Mouse (Mus musculus): Measurements from ENCODE around the gene Gzmm. TPM values are rescaled to one million over a fixed set of nuclear protein-coding genes. Genes with fewer than 3 reads are reported as not detected.

Gene Gzmm
- polyA plus RNA-seq, 1 experiment from 2014 or later: 0.26 TPM

DNA sequence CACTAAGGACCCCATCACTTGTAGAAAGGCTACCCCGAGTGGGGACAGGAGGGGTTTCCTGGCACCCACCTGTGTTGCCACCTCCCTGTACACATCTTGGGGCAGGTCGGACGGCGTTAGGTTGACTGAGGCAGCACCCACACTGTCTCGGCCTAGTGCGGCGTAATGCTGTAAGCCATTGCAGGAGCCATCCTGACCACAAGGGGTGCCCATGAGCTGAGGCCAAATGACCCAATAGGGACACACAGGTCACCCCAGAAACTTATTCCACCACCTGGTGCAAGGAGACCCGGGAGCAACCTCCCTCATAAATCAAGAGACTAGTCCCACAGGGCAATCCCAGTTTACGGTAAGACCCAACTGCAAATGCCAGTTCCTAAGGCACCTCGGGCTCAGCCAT is 49.4 kb downstream of the Gzmm start:
- no peaks in the 10 kb centered on the region for H3K4me1 ChIP-seq
- H3K36me3 ChIP-seq: peaks cover 96% of the 10 kb centered on the region
- no peak overlapping the region for H3K27ac ChIP-seq
- 91% methylated on average over 10 of the region's 10 CpGs for WGBS (ENCODE audit: insufficient replicate concordance)
- H3K9ac ChIP-seq: no peak overlapping the region
- no peak for ATAC-seq
- H3K27me3 ChIP-seq (replicated peaks): peaks cover 15% of the 10 kb centered on the region
- no peak overlapping the region for H3K4me2 ChIP-seq
- H3K4me3 ChIP-seq: no peak overlapping the region
- H3K9me3 ChIP-seq (replicated peaks): peaks cover 19% of the 10 kb centered on the region; the same call in 1 of the 2 replicates

DNA sequence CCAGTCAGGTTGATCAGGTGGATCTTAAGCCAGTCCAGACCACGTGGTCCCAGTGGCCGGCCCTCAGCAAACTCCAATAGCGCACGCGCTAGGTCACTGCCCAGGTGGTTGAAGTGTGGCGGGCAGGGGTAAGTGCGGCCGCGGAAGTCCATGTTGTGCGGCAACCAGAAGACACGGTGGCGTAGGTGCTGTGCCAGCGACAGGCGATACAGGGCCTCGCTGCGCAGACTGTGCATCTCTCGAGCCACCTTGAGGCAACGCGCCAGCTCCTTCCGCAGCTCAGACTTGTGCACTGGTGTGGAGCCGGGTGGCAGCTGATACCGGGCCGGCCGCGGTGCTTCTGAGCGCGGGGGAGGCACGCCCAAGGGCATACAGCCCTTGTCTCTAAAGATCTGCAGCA is 50.4 kb downstream of the Gzmm start:
- Histone ChIP-seq H3K4me2 (no peak overlapping the region), H3K27ac (no peak overlapping the region), H3K36me3 (peaks cover 99% of the 10 kb centered on the region), H3K4me1 (no peaks in the 10 kb centered on the region), H3K9ac (no peak overlapping the region), H3K27me3 (replicated peaks) (peaks cover 15% of the 10 kb centered on the region), H3K4me3 (no peak overlapping the region), H3K9me3 (replicated peaks) (peaks cover 19% of the 10 kb centered on the region; the same call in 1 of the 2 replicates)
- WGBS (ENCODE audit: insufficient replicate concordance): 90% methylated on average over 28 of the region's 28 CpGs
- no peak for ATAC-seq

- Histone ChIP-seq H3K27ac (no peak overlapping the region), H3K36me3 (peaks cover 85% of the 10 kb centered on the region), H3K9me3 (replicated peaks) (peaks cover 12% of the 10 kb centered on the region; the same call in 1 of the 2 replicates), H3K4me2 (no peak overlapping the region), H3K9ac (no peak overlapping the region), H3K4me3 (no peak overlapping the region), H3K4me1 (peaks cover 8% of the 10 kb centered on the region), H3K27me3 (replicated peaks) (peaks cover 4% of the 10 kb centered on the region; the same call in 1 of the 2 replicates)
- no peak for ATAC-seq
- WGBS (ENCODE audit: insufficient replicate concordance): 79% methylated on average over 11 of the region's 11 CpGs
These were observed 52.0 kb downstream of the Gzmm start for GRCm38 (mm10) chr10:79740863-79741262.

GRCm38 (mm10) chr10:79743161-79743560 is 54.3 kb downstream of the Gzmm start:
- ATAC-seq: no peak
- Histone ChIP-seq H3K27me3 (replicated peaks) (no peaks in the 10 kb centered on the region), H3K4me3 (no peak overlapping the region), H3K9me3 (replicated peaks) (0 out of 2 replicates have a peak, but pooled peaks cover 8% of the 10 kb centered on the region), H3K9ac (no peak overlapping the region), H3K4me1 (peaks cover 22% of the 10 kb centered on the region), H3K4me2 (no peak overlapping the region), H3K36me3 (peaks cover 62% of the 10 kb centered on the region), H3K27ac (no peak overlapping the region)
- WGBS (ENCODE audit: insufficient replicate concordance): 86% methylated on average over 11 of the region's 11 CpGs

DNA sequence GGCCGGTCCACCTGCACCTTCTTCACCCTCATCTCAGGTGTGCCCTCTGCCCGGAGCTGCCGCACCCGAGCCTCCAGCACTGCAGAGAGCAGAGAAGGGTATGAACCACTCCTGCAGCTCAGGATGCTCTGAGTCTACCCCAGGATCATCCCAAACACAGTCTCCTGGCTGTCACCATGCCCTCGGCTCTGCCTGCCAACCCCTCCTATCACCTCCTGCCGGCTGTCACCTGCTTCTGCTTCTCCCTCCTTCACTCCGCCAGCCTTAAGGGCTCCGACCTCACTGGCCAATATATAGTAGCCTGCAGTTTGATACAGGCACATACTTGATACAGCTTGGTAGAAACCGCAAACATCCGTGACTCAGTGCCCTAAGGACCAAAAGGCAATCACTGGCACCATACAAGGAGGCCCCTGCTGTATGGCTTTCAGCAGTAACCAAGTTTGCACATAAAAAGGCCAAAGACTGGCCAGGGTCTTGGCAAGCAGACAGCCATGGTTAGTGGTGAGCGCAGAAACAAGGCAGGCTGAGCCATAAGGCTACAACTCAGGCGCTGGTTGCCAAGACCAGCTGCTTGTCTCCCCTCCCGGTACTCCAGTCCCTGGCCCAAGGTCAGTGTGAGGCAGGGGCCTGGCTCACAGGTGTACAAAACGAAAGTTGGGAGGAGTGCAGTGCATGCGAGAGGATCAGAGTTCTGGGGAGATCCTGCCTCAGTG is 55.0 kb downstream of the Gzmm start:
- Histone ChIP-seq H3K4me2 (no peak overlapping the region), H3K36me3 (peaks cover 56% of the 10 kb centered on the region), H3K9me3 (replicated peaks) (0 out of 2 replicates have a peak, but pooled peaks cover 8% of the 10 kb centered on the region), H3K27ac (no peak overlapping the region), H3K4me3 (no peak overlapping the region), H3K27me3 (replicated peaks) (no peaks in the 10 kb centered on the region), H3K4me1 (peaks cover 22% of the 10 kb centered on the region), H3K9ac (no peak overlapping the region)
- ATAC-seq: no peak
- WGBS (ENCODE audit: insufficient replicate concordance): 83% methylated on average over 15 of the region's 15 CpGs

Other genes with a start within 250 kb of the Gzmm start
- gene Vmn2r83, start 220.3 kb upstream of the Gzmm start, polyA plus RNA-seq (2016; fragmentation: Nextera tagmentation; extraction: Ambion mirVana): not detected in 2 replicates
- 18.0 and 19.9 TPM in 2 replicates for gene Plpp2, start 155.2 kb upstream of the Gzmm start, polyA plus RNA-seq (2016; fragmentation: Nextera tagmentation; extraction: Ambion mirVana)
- 20.1 and 20.5 TPM in 2 replicates for gene Mier2, start 133.8 kb upstream of the Gzmm start, polyA plus RNA-seq (2016; fragmentation: Nextera tagmentation; extraction: Ambion mirVana)
- not detected in 2 replicates for gene Theg, start 101.7 kb upstream of the Gzmm start, polyA plus RNA-seq (2016; fragmentation: Nextera tagmentation; extraction: Ambion mirVana)
- gene C2cd4c, start 75.0 kb upstream of the Gzmm start, polyA plus RNA-seq (2016; fragmentation: Nextera tagmentation; extraction: Ambion mirVana): not detected in 2 replicates
- 1.2 TPM in 2 replicates for gene Shc2, start 51.1 kb upstream of the Gzmm start, polyA plus RNA-seq (2016; fragmentation: Nextera tagmentation; extraction: Ambion mirVana)
- not detected in 2 replicates for gene Odf3l2, start 43.3 kb upstream of the Gzmm start, polyA plus RNA-seq (2016; fragmentation: Nextera tagmentation; extraction: Ambion mirVana)
- gene Madcam1, start 24.5 kb upstream of the Gzmm start, polyA plus RNA-seq (2016; fragmentation: Nextera tagmentation; extraction: Ambion mirVana): 0.32 and 0.54 TPM in 2 replicates
- 30.4 and 34.2 TPM in 2 replicates for gene Tpgs1, start 19.7 kb upstream of the Gzmm start, polyA plus RNA-seq (2016; fragmentation: Nextera tagmentation; extraction: Ambion mirVana)
- gene Cdc34, start 6.8 kb upstream of the Gzmm start, polyA plus RNA-seq (2016; fragmentation: Nextera tagmentation; extraction: Ambion mirVana): 188 and 196 TPM in 2 replicates
- gene Bsg, start 15.5 kb downstream of the Gzmm start, polyA plus RNA-seq (2016; fragmentation: Nextera tagmentation; extraction: Ambion mirVana): 1,008 and 1,045 TPM in 2 replicates
- gene Hcn2, start 27.6 kb downstream of the Gzmm start, polyA plus RNA-seq (2016; fragmentation: Nextera tagmentation; extraction: Ambion mirVana): 0.11 TPM in 1 of 2 replicates, not detected in the other
- gene Polrmt, start 57.6 kb downstream of the Gzmm start, polyA plus RNA-seq (2016; fragmentation: Nextera tagmentation; extraction: Ambion mirVana): 28.3 and 30.1 TPM in 2 replicates
- gene Fgf22, start 66.1 kb downstream of the Gzmm start, polyA plus RNA-seq (2016; fragmentation: Nextera tagmentation; extraction: Ambion mirVana): 0.11 and 0.13 TPM in 2 replicates
- 79.6 and 80.4 TPM in 2 replicates for gene Rnf126, start 77.9 kb downstream of the Gzmm start, polyA plus RNA-seq (2016; fragmentation: Nextera tagmentation; extraction: Ambion mirVana)
- gene Fstl3, start 88.3 kb downstream of the Gzmm start, polyA plus RNA-seq (2016; fragmentation: Nextera tagmentation; extraction: Ambion mirVana): 0.80 and 0.98 TPM in 2 replicates
- 1.4 and 2.2 TPM in 2 replicates for gene Prss57, start 101.9 kb downstream of the Gzmm start, polyA plus RNA-seq (2016; fragmentation: Nextera tagmentation; extraction: Ambion mirVana)
- 12.4 and 13.2 TPM in 2 replicates for gene Palm, start 104.6 kb downstream of the Gzmm start, polyA plus RNA-seq (2016; fragmentation: Nextera tagmentation; extraction: Ambion mirVana)
- 0.49 and 0.54 TPM in 2 replicates for gene Misp, start 132.0 kb downstream of the Gzmm start, polyA plus RNA-seq (2016; fragmentation: Nextera tagmentation; extraction: Ambion mirVana)
- 207 and 211 TPM in 2 replicates for gene Ptbp1, start 165.4 kb downstream of the Gzmm start, polyA plus RNA-seq (2016; fragmentation: Nextera tagmentation; extraction: Ambion mirVana)
- gene Prtn3, start 185.5 kb downstream of the Gzmm start, polyA plus RNA-seq (2016; fragmentation: Nextera tagmentation; extraction: Ambion mirVana): 38.4 and 38.6 TPM in 2 replicates
- 8.2 and 10.0 TPM in 2 replicates for gene Plppr3, start 185.6 kb downstream of the Gzmm start, polyA plus RNA-seq (2016; fragmentation: Nextera tagmentation; extraction: Ambion mirVana)
- 12.1 and 15.4 TPM in 2 replicates for gene Elane, start 197.2 kb downstream of the Gzmm start, polyA plus RNA-seq (2016; fragmentation: Nextera tagmentation; extraction: Ambion mirVana)
- not detected in 2 replicates for gene Cfd, start 201.8 kb downstream of the Gzmm start, polyA plus RNA-seq (2016; fragmentation: Nextera tagmentation; extraction: Ambion mirVana)
- gene Med16, start 219.9 kb downstream of the Gzmm start, polyA plus RNA-seq (2016; fragmentation: Nextera tagmentation; extraction: Ambion mirVana): 26.6 and 27.4 TPM in 2 replicates
- gene Gm26602, start 221.8 kb downstream of the Gzmm start, polyA plus RNA-seq (2016; fragmentation: Nextera tagmentation; extraction: Ambion mirVana): 0.98 and 11.0 TPM in 2 replicates
- gene Kiss1r, start 228.0 kb downstream of the Gzmm start, polyA plus RNA-seq (2016; fragmentation: Nextera tagmentation; extraction: Ambion mirVana): 0.35 and 0.43 TPM in 2 replicates
- 67.5 and 74.1 TPM in 2 replicates for gene R3hdm4, start 232.2 kb downstream of the Gzmm start, polyA plus RNA-seq (2016; fragmentation: Nextera tagmentation; extraction: Ambion mirVana)
- 5.6 and 6.4 TPM in 2 replicates for gene Arid3a, start 238.0 kb downstream of the Gzmm start, polyA plus RNA-seq (2016; fragmentation: Nextera tagmentation; extraction: Ambion mirVana)

All from liver, embryonic 12.5 days (tissue).